Mouse (Mus musculus) bone marrow macrophage, adult 2 months (primary cell): ENCODE measurements around the gene Lypd4.

Source experiments
- CTCF ChIP-seq: IDR thresholded peaks from 2 replicates; pipeline ENCODE4 v1.5.1; 2012; ENCODE audit warnings: low read depth, mild to moderate bottlenecking, low read length, moderate library complexity
- POLR2A ChIP-seq: IDR thresholded peaks from 2 replicates; pipeline ENCODE4 v1.6.1; 2012; ENCODE audit warnings: mild to moderate bottlenecking, low read depth, low read length, borderline replicate concordance

DNA sequence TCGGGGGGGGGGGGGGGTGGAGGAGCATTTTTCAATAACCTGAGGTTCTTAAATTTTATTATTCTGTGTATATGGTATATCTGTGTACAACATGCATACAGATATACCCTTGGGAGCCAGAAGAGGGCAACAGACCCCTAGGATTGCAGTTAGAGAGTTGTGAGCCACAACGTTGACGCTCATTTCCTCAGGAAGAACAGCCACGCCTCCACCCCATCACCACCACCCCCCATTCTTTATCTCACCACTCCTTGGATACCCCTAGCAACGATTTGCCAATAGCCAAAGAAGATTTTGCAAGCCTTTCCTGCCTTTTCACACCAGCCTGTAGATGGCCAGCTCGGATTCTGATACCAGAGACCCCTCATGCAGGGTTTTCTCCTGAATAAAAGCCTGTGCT, 24.0 kb downstream of the Lypd4 start:
- peak; percentile 33 for TF ChIP-seq CTCF
- TF ChIP-seq POLR2A = no peak
